Mouse (Mus musculus) olfactory bulb, adult 2 months (tissue): ENCODE data around the gene Herc2. TPM values are rescaled to one million over a fixed set of nuclear protein-coding genes. Genes with fewer than 3 reads are reported as not detected.

Experiments
- H3K27ac ChIP-seq: fragments of 200-500 bp; 2 replicates; pipeline ENCODE4 v1.5.1; 2012; ENCODE audit warnings: low read depth, low read length; ENCODE audit not compliant: insufficient read depth
- H3K4me1 ChIP-seq: fragments of 200-500 bp; 2 replicates; pipeline ENCODE4 v1.6.1; 2012; ENCODE audit warnings: low read length; ENCODE audit not compliant: control insufficient read depth, insufficient read depth
- H3K4me3 ChIP-seq: fragments of 200-500 bp; 2 replicates; pipeline ENCODE4 v1.5.1; 2012; ENCODE audit warnings: mild to moderate bottlenecking, low read depth, low read length, moderate library complexity; ENCODE audit not compliant: insufficient read depth
- CTCF ChIP-seq: fragments of 200-500 bp; IDR thresholded peaks from 2 replicates; pipeline ENCODE4 v1.5.1; 2012; ENCODE audit warnings: low read depth, mild to moderate bottlenecking, low read length, moderate library complexity; ENCODE audit not compliant: insufficient read depth
- POLR2A ChIP-seq: fragments of 200-500 bp; IDR thresholded peaks from 2 replicates; pipeline ENCODE4 v1.6.1; 2012; ENCODE audit warnings: mild to moderate bottlenecking, low read depth, low read length, moderate library complexity; ENCODE audit not compliant: insufficient read depth
- WGBS: fragments of 180-500 bp; shearing (Covaris S2); methylation state at CpG from one replicate; pipeline ENCODE4 v1.1.7; 2018; 5-methylcytosine and 5-hydroxymethylcytosine counted together
- polyA plus RNA-seq: library from polyadenylated mRNA; stranded (reverse); fragments of >200 nt; gene quantifications from 2 replicates; pipeline ENCODE4 v1.2.4, GENCODE M21; 2012; ENCODE audit warnings: low replicate concordance; ENCODE audit not compliant: missing spikeins, insufficient read depth, insufficient read length

The Herc2 gene
- polyA plus RNA-seq, 1 experiment = 28.0 TPM

GRCm38 (mm10) chr7:56203286-56203685 is 153.3 kb downstream of the Herc2 start:
- no peaks in the 10 kb centered on the region for H3K4me1 ChIP-seq
- no peak overlapping the region for H3K4me3 ChIP-seq
- TF ChIP-seq CTCF (no peak), POLR2A (no peak)
- H3K27ac ChIP-seq = no peak overlapping the region
- 93% methylated on average over 2 of the region's 2 CpGs for WGBS

- Histone ChIP-seq H3K4me3 (no peak overlapping the region), H3K4me1 (no peaks in the 10 kb centered on the region), H3K27ac (no peak overlapping the region)
- TF ChIP-seq POLR2A (no peak), CTCF (no peak)
- 42% methylated on average over 3 of the region's 3 CpGs for WGBS
These were observed 154.9 kb downstream of the Herc2 start for GRCm38 (mm10) chr7:56204877-56205276.

DNA sequence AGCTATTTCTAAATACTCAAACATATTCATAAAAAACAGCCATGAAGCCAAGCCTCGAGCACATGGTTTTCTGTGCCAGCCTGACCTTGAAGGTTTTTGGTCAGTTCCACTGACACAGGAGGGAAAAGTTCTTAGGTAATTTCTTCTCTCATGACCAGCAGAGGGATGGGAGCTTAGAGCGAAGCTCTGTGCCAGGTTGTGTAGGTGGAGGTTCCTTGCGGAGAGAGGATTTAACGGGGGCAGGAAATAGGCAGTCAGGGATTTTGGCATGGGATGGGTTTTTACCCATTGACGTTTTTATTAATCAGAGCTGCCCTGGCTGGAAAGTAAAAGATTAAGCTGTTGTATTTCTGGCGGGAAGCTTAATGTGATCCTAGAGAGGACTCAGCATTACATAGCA is 170.8 kb downstream of the Herc2 start:
- no peak overlapping the region for H3K27ac ChIP-seq
- no peak for TF ChIP-seq CTCF
- TF ChIP-seq POLR2A = no peak
- H3K4me3 ChIP-seq = no peak overlapping the region
- 77% methylated on average over 6 of the region's 6 CpGs for WGBS
- H3K4me1 ChIP-seq = no peaks in the 10 kb centered on the region

DNA sequence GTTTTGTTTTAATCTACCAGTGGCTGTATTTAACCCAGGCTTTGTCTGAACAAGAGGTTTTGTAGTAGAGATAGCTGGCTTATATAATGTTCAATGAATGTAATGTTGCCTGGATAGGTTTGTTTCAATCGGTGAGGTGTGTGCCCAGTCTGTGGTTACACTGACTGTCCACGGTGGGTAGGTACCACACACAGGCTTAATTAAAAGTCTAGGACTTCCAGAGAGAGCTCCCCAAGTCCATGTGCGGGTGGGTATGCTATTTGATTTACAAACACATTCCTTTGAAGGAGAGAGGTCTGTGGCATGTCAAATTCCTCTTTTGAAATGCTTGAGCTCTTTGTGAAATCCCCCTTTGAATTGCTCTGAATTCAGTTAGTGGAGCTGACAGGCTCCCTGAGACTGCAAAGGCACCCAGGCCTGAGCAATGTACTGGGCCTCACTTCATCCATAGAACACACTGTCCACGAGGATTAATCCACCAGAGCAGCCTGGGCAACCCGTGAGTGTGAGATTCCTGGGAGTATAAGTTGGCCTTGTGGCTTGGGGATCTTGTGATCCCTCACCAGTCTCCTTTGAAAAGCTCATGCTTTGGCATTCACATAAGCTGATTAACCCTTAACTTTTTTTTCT is 185.9 kb downstream of the Herc2 start:
- Histone ChIP-seq H3K27ac (no peak overlapping the region), H3K4me1 (no peaks in the 10 kb centered on the region), H3K4me3 (no peak overlapping the region)
- no peak for TF ChIP-seq POLR2A
- no peak for TF ChIP-seq CTCF
- WGBS = 42% methylated on average over 5 of the region's 5 CpGs

DNA sequence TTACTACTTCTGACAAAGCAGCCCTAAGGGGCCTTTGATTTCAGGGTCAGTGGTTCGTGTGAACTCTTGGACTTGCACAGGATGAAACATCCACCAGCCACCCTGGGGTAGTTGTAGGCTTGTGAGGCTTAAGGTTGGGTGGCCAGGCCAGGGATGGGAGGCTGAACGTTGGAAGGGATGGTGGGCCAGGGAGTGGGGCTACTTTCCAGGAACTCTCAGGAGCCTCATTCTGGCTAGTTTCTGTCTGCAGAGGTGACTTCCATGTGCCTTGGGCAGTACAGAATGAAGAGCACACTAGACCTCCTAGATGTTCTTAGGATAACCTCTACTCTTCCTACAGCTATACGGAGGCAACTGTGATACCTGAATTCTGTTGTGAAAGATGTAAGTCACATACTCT is 186.6 kb downstream of the Herc2 start:
- 76% methylated on average over 3 of the region's 3 CpGs for WGBS
- no peak overlapping the region for H3K27ac ChIP-seq
- TF ChIP-seq CTCF = no peak
- no peak for TF ChIP-seq POLR2A
- no peak overlapping the region for H3K4me3 ChIP-seq
- no peaks in the 10 kb centered on the region for H3K4me1 ChIP-seq

- no peak for TF ChIP-seq CTCF
- no peak for TF ChIP-seq POLR2A
- H3K4me3 ChIP-seq = no peak within 1 kb of the TSS
- no peaks in the 10 kb centered on the region for H3K4me1 ChIP-seq
- no peak within 1 kb of the TSS for H3K27ac ChIP-seq
- 64% methylated on average over 3 of the region's 3 CpGs for WGBS
These were observed 189.5 kb downstream of the Herc2 start, which contains the start of gene Oca2 for GRCm38 (mm10) chr7:56239543-56239942. Oca2 (plus strand) TSS chr7:56239760.

- Histone ChIP-seq H3K27ac (no peak overlapping the region), H3K4me1 (no peaks in the 10 kb centered on the region), H3K4me3 (no peak overlapping the region)
- WGBS = 89% methylated on average over 10 of the region's 10 CpGs
- TF ChIP-seq POLR2A (no peak), CTCF (no peak)
These were observed 204.6 kb downstream of the Herc2 start for GRCm38 (mm10) chr7:56254568-56254967.

GRCm38 (mm10) chr7:56257875-56258441 is 208.0 kb downstream of the Herc2 start:
- Histone ChIP-seq H3K4me1 (no peaks in the 10 kb centered on the region), H3K27ac (no peak overlapping the region), H3K4me3 (no peak overlapping the region)
- TF ChIP-seq POLR2A (no peak), CTCF (no peak)
- WGBS = 35% methylated on average over 3 of the region's 3 CpGs

- Histone ChIP-seq H3K4me1 (no peaks in the 10 kb centered on the region), H3K27ac (no peak overlapping the region), H3K4me3 (no peak overlapping the region)
- 95% methylated on average over 2 of the region's 2 CpGs for WGBS
- no peak for TF ChIP-seq CTCF
- TF ChIP-seq POLR2A = no peak
These were observed 227.5 kb downstream of the Herc2 start for GRCm38 (mm10) chr7:56277506-56277905.

Other genes with a start within 250 kb of the Herc2 start
- 665 TPM in 1 of 2 replicates, not detected in the other for gene Cyfip1, start 208.5 kb upstream of the Herc2 start, polyA plus RNA-seq
- gene Nipa2, start 87.7 kb upstream of the Herc2 start, polyA plus RNA-seq = not detected in 2 replicates
- 95.7 TPM in 1 of 2 replicates, not detected in the other for gene Nipa1, start 30.2 kb upstream of the Herc2 start, polyA plus RNA-seq
- gene Oca2, start 189.6 kb downstream of the Herc2 start, polyA plus RNA-seq = not detected in 2 replicates